Mouse (Mus musculus) ES-Bruce4 (cell line): ENCODE results near the gene Ncor2.

ENCODE experiments used
- CTCF ChIP-seq: IDR thresholded peaks from one replicate; pipeline ENCODE4 v1.8.1; 2011; ENCODE audit warnings: low read depth, low read length
- EP300 ChIP-seq: IDR thresholded peaks from 2 replicates; pipeline ENCODE4 v1.6.1; 2011; ENCODE audit warnings: low read depth, low read length; ENCODE audit not compliant: insufficient read depth
- POLR2A ChIP-seq: IDR thresholded peaks from one replicate; pipeline ENCODE4 v1.8.1; 2011; ENCODE audit warnings: low read length; ENCODE audit not compliant: insufficient read depth

DNA sequence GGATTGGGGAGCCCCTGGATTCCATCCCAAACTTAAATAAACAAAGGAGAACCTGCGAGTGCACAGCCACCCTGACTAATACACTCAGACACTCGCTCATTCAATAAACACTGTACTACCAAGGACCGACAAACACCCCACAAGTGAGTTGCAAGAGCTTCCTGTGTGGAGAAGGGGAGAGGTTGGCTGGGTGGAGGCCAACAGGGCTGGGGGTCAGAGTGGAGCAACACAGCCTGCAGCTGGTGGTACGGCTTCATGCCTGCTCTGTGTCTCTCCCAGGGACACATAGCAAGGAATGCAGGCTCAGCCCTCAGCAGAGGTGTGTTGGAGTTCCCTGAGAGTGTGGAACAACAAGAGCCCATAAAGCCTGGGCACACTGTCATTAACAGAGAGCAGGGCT is 107.1 kb downstream of the Ncor2 start:
- no peak for TF ChIP-seq EP300
- TF ChIP-seq POLR2A = no peak
- no peak for TF ChIP-seq CTCF
